Mouse (Mus musculus) MEL (cell line): ENCODE results near the gene Gm49336. TPM values are rescaled to one million over a fixed set of nuclear protein-coding genes. Genes with fewer than 3 reads are reported as not detected.

Experiments used
- DNase-seq: peaks from one replicate; pipeline ENCODE4 v3.0.0; 2011; ENCODE audit warnings: low read depth, low spot score
- H3K27ac ChIP-seq: 2 replicates; pipeline ENCODE4 v1.5.1; 2012; ENCODE audit warnings: low read depth, mild to moderate bottlenecking, control low read depth, low read length, moderate library complexity; ENCODE audit not compliant: control insufficient read depth
- H3K27me3 ChIP-seq, 2 experiments: fragments of 150-350 bp in 1 of 2; sonication (generic) in 1 of 2; 2 replicates each; pipeline ENCODE4 v1.6.1; 2012; ENCODE audit warnings: low read length in 2 of 2, mild to moderate bottlenecking in 2 of 2, improper control_type of control experiment in 1 of 2, moderate library complexity in 1 of 2; ENCODE audit not compliant: insufficient read depth in 2 of 2, control insufficient read depth in 1 of 2
- H3K36me3 ChIP-seq, 2 experiments: 2 replicates each; pipeline ENCODE4 v1.6.1; 2012 to 2014; ENCODE audit warnings: low read length in 2 of 2, improper control_type of control experiment in 1 of 2, inconsistent platforms in 1 of 2, mild to moderate bottlenecking in 1 of 2; ENCODE audit not compliant: insufficient read depth in 2 of 2, control insufficient read depth in 1 of 2
- H3K4me1 ChIP-seq, 2 experiments: fragments of 150-350 bp in 1 of 2; sonication (generic) in 1 of 2; 2 replicates each; pipeline ENCODE4 v1.6.1; 2012; ENCODE audit warnings: low read length in 2 of 2, improper control_type of control experiment in 1 of 2, mild to moderate bottlenecking in 1 of 2; ENCODE audit not compliant: insufficient read depth in 2 of 2, control insufficient read depth in 1 of 2
- H3K4me3 ChIP-seq, 2 experiments: fragments of 150-350 bp in 1 of 2; sonication (generic) in 1 of 2; 2 replicates each; pipeline ENCODE4 v1.5.1; 2012; ENCODE audit warnings: low read depth in 2 of 2, low read length in 2 of 2, mild to moderate bottlenecking in 2 of 2, moderate library complexity in 2 of 2, control low read depth in 1 of 2, improper control_type of control experiment in 1 of 2; ENCODE audit not compliant: control insufficient read depth in 1 of 2, insufficient read depth in 1 of 2
- H3K79me2 ChIP-seq: 2 replicates; pipeline ENCODE4 v1.6.1; 2012; ENCODE audit warnings: mild to moderate bottlenecking, low read length, moderate library complexity; ENCODE audit not compliant: control insufficient read depth, poor library complexity, insufficient read depth
- H3K9ac ChIP-seq: 2 replicates; pipeline ENCODE4 v1.6.1; 2012; ENCODE audit warnings: low read depth, mild to moderate bottlenecking, control low read depth, low read length, moderate library complexity; ENCODE audit not compliant: control insufficient read depth, poor library complexity, severe bottlenecking
- H3K9me3 ChIP-seq: fragments of 150-350 bp; sonication (generic); replicated peaks from 2 replicates; pipeline ENCODE4 v1.6.1; 2012; ENCODE audit warnings: mild to moderate bottlenecking, low read length, improper control_type of control experiment, moderate library complexity; ENCODE audit not compliant: insufficient read depth
- BHLHE40 ChIP-seq: IDR thresholded peaks from 2 replicates; pipeline ENCODE4 v1.6.1; 2012; ENCODE audit warnings: low read depth, mild to moderate bottlenecking, inconsistent platforms, low read length, improper control_type of control experiment, borderline replicate concordance
- CTCF ChIP-seq, 3 experiments: IDR thresholded peaks in 2 of 3; conservative IDR thresholded peaks in 1 of 3; 2 replicates each; pipeline ENCODE4 v1.5.1; 2011 to 2012; ENCODE audit warnings: low read length in 3 of 3, low read depth in 2 of 3, mild to moderate bottlenecking in 2 of 3, improper control_type of control experiment in 1 of 3, inconsistent platforms in 1 of 3, mixed read lengths in 1 of 3, moderate library complexity in 1 of 3; ENCODE audit not compliant: control insufficient read depth in 1 of 3, insufficient read depth in 1 of 3, poor library complexity in 1 of 3, severe bottlenecking in 1 of 3
- ETS1 ChIP-seq: IDR thresholded peaks from 2 replicates; pipeline ENCODE4 v1.6.1; 2012; ENCODE audit warnings: low read depth, mild to moderate bottlenecking, inconsistent platforms, low read length, improper control_type of control experiment, moderate library complexity
- GABPA ChIP-seq: IDR thresholded peaks from 2 replicates; pipeline ENCODE4 v1.6.1; 2012; ENCODE audit warnings: low read depth, mild to moderate bottlenecking, inconsistent platforms, low read length, improper control_type of control experiment, moderate library complexity
- HCFC1 ChIP-seq: IDR thresholded peaks from 2 replicates; pipeline ENCODE4 v1.6.1; 2012; ENCODE audit warnings: low read depth, mild to moderate bottlenecking, inconsistent platforms, low read length, improper control_type of control experiment, moderate library complexity
- JUND ChIP-seq: IDR thresholded peaks from 2 replicates; pipeline ENCODE4 v1.6.1; 2011; ENCODE audit warnings: low read depth, mild to moderate bottlenecking, improper control_type of control experiment, low read length
- MAFK ChIP-seq: IDR thresholded peaks from 2 replicates; pipeline ENCODE4 v1.6.1; 2011; ENCODE audit warnings: low read depth, mild to moderate bottlenecking, low read length, improper control_type of control experiment, borderline replicate concordance
- MAX ChIP-seq: IDR thresholded peaks from 2 replicates; pipeline ENCODE4 v1.6.1; 2011; ENCODE audit warnings: low read length, improper control_type of control experiment
- MAZ ChIP-seq: IDR thresholded peaks from 2 replicates; pipeline ENCODE4 v1.6.1; 2012; ENCODE audit warnings: low read depth, mild to moderate bottlenecking, inconsistent platforms, low read length, improper control_type of control experiment
- MEF2A ChIP-seq: IDR thresholded peaks from 2 replicates; pipeline ENCODE4 v1.6.1; 2014; ENCODE audit warnings: low read depth, mild to moderate bottlenecking, inconsistent platforms, low read length, improper control_type of control experiment; ENCODE audit not compliant: poor library complexity, insufficient replicate concordance, severe bottlenecking; ENCODE audit errors: extremely low read depth
- MYB ChIP-seq: IDR thresholded peaks from 2 replicates; pipeline ENCODE4 v1.6.1; 2011; ENCODE audit warnings: mild to moderate bottlenecking, low read depth, low read length, improper control_type of control experiment
- POLR2AphosphoS5 ChIP-seq: IDR thresholded peaks from 2 replicates; pipeline ENCODE4 v1.6.1; 2012; ENCODE audit warnings: low read depth, borderline replicate concordance, mild to moderate bottlenecking, inconsistent platforms, low read length, moderate library complexity, mixed read lengths
- SIN3A ChIP-seq: IDR thresholded peaks from 2 replicates; pipeline ENCODE4 v1.6.1; 2012; ENCODE audit warnings: low read length, improper control_type of control experiment, inconsistent platforms
- SMC3 ChIP-seq: IDR thresholded peaks from 2 replicates; pipeline ENCODE4 v1.6.1; 2011; ENCODE audit warnings: low read depth, low read length, improper control_type of control experiment
- TAL1 ChIP-seq: IDR thresholded peaks from 2 replicates; pipeline ENCODE4 v1.6.1; 2012; ENCODE audit warnings: mild to moderate bottlenecking, inconsistent platforms, low read length, moderate library complexity, mixed read lengths
- TBP ChIP-seq: IDR thresholded peaks from 2 replicates; pipeline ENCODE4 v1.8.0; 2011; ENCODE audit warnings: low read depth, low read length, improper control_type of control experiment
- TCF12 ChIP-seq: IDR thresholded peaks from 2 replicates; pipeline ENCODE4 v1.6.1; 2014; ENCODE audit warnings: low read depth, mild to moderate bottlenecking, inconsistent platforms, low read length, improper control_type of control experiment, moderate library complexity
- UBTF ChIP-seq: IDR thresholded peaks from 2 replicates; pipeline ENCODE4 v1.6.1; 2012; ENCODE audit warnings: low read depth, mild to moderate bottlenecking, inconsistent platforms, low read length, improper control_type of control experiment, moderate library complexity, borderline replicate concordance; ENCODE audit not compliant: insufficient read depth
- ZKSCAN1 ChIP-seq: IDR thresholded peaks from 2 replicates; pipeline ENCODE4 v1.6.1; 2012; ENCODE audit warnings: low read depth, mild to moderate bottlenecking, inconsistent platforms, low read length, improper control_type of control experiment, moderate library complexity
- ZMIZ1 ChIP-seq: IDR thresholded peaks from 2 replicates; pipeline ENCODE4 v1.6.1; 2012; ENCODE audit warnings: low read depth, mild to moderate bottlenecking, inconsistent platforms, low read length, improper control_type of control experiment, moderate library complexity
- polyA plus RNA-seq, 2 experiments: library from polyadenylated mRNA; stranded (reverse) in 1 of 2; unstranded in 1 of 2; fragments of >175 nt in 1 of 2; fragments of >200 nt in 1 of 2; gene quantifications; 2 replicates each; pipeline versions ENCODE4 v1.2.1 to v1.2.4; 2012; ENCODE audit warnings: low replicate concordance in 2 of 2, low read depth in 1 of 2; ENCODE audit not compliant: insufficient read length in 2 of 2, insufficient read depth in 1 of 2, missing spikeins in 1 of 2
- total RNA-seq: library from RNA; depleted of rRNA; stranded (reverse); fragments of 300-350 nt; gene quantifications from 2 replicates; pipeline ENCODE4 v1.2.3, GENCODE M21; 2012

Gene Gm49336
- total and polyA plus RNA-seq, 3 experiments, result 37.1 to 87.9 (median 59.9) TPM

DNA sequence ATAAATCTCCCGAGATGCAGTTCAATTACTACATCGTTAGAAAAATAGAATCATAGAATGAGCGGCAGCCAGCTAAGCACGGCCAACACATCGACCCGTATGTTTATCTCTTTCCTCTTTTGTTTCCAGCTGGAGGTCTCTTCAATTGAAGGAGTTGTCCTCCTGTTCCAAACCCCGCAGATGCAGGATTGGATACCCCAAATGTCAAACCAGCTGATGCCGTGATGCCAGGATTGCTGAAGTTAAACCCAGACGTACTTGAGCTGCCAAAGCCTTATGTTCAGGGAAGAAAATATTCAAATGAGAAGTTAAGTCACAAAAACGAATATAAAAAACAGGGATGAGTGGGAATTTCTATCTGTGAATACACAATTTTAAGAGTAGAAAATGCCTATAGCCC, 31.4 kb downstream of the Gm49336 start:
- H3K4me1 ChIP-seq, result no peaks in the 10 kb centered on the region

DNA sequence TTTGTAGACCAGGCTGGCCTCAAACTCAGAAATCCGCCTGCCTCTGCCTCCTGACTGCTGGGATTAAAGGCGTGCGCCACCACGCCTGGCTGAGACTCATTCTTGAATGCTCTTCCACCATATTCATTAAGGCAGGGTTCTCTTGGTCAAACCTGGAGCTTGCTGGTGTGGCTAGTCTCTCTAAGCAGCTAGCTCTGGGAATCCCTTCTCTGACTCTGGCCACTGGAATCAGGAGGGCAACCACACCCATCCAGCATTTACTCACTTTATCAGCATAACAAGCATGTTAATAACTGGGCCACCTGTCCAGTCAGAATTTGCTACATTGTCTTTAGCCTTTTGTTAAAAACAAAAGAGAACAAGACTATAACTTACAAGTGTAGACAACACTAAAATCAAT, 33.7 kb downstream of the Gm49336 start:
- Histone ChIP-seq H3K27me3 (no peaks in the 10 kb centered on the region), H3K4me3 (no peak overlapping the region), H3K4me1 (no peaks in the 10 kb centered on the region), H3K9ac (no peak overlapping the region), H3K79me2 (no peaks in the 10 kb centered on the region), H3K9me3 (no peaks in the 10 kb centered on the region), H3K27ac (no peak overlapping the region), H3K36me3 (peaks cover 0 to 5% of the 10 kb centered on the region in 2 experiments; a peak in 2 of 4 replicates)
- TF ChIP-seq UBTF, result no peak
- TF ChIP-seq TBP, result no peak
- no peak for TF ChIP-seq HCFC1
- no peak for TF ChIP-seq MAX
- no peak for TF ChIP-seq POLR2AphosphoS5
- no peak for TF ChIP-seq SMC3
- TF ChIP-seq ZMIZ1, result no peak
- TF ChIP-seq SIN3A, result no peak
- TF ChIP-seq MEF2A, result no peak
- no peak for TF ChIP-seq MYB
- TF ChIP-seq JUND, result no peak
- no peak for TF ChIP-seq TCF12
- no peak for TF ChIP-seq MAZ
- no peak for TF ChIP-seq MAFK
- no peak for TF ChIP-seq TAL1
- DNase-seq, result no peak

More for the DNA sequence above, 31.4 kb downstream of the Gm49336 start:
- Histone ChIP-seq H3K27ac (no peak overlapping the region), H3K4me3 (no peak overlapping the region), H3K79me2 (no peaks in the 10 kb centered on the region; the same call in 1 of the 2 replicates), H3K36me3 (peaks cover 2 to 17% of the 10 kb centered on the region in 2 experiments), H3K27me3 (no peaks in the 10 kb centered on the region), H3K9me3 (no peaks in the 10 kb centered on the region), H3K9ac (no peak overlapping the region)
- DNase-seq, result no peak
- TF ChIP-seq GABPA, result no peak
- no peak for TF ChIP-seq TAL1
- TF ChIP-seq TBP, result no peak
- TF ChIP-seq ETS1, result no peak
- no peak for TF ChIP-seq TCF12
- TF ChIP-seq MYB, result no peak
- no peak for TF ChIP-seq CTCF (IDR thresholded peaks at IDR 0.05 in 2 of 3, conservative IDR thresholded peaks at IDR 0.05 in 1 of 3; ENCODE audit: control insufficient read depth in 1 of 3, insufficient read depth in 1 of 3, low read depth in 2 of 3, low read length in 3 of 3, poor library complexity in 1 of 3, severe bottlenecking in 1 of 3)
- TF ChIP-seq BHLHE40, result no peak
- no peak for TF ChIP-seq ZKSCAN1
- no peak for TF ChIP-seq MEF2A
